Mouse (Mus musculus): ENCODE data around the gene Mthfr.

GRCm38 (mm10) chr4:148001013-148001789 lies 37.7 kb upstream of the Mthfr start:
- TF ChIP-seq CTCF (IDR thresholded peaks at IDR 0.05; ENCODE audit: extremely low read depth, insufficient read depth, insufficient read length, insufficient replicate concordance): no peak
- no peak for TF ChIP-seq POLR2A (IDR thresholded peaks at IDR 0.05; ENCODE audit: low read depth, low read length)
